Mouse (Mus musculus): ENCODE data around the gene Kcnk6. TPM values are rescaled to one million over a fixed set of nuclear protein-coding genes. Genes with fewer than 3 reads are reported as not detected.

Kcnk6 gene
- polyA plus RNA-seq, 1 experiment, result not detected

- WGBS, result 85% methylated on average over 4 of the region's 4 CpGs
- TF ChIP-seq CTCF (IDR thresholded peaks at IDR 0.05; ENCODE audit: insufficient read depth, low read depth, low read length) (no peak), POLR2A (IDR thresholded peaks at IDR 0.05; ENCODE audit: insufficient read depth, low read depth, low read length) (no peak)
- Histone ChIP-seq H3K4me3 (ENCODE audit: insufficient read depth, low read depth, low read length) (no peak overlapping the region), H3K27ac (ENCODE audit: insufficient read depth, low read depth, low read length) (no peak overlapping the region), H3K4me1 (ENCODE audit: control insufficient read depth, insufficient read depth, low read length) (peaks cover 11% of the 10 kb centered on the region; the same call in 1 of the 2 replicates)
These were observed 4.3 kb upstream of the Kcnk6 start for GRCm38 (mm10) chr7:29236593-29236992.

GRCm38 (mm10) chr7:29234661-29235060 is 2.3 kb upstream of the Kcnk6 start:
- Histone ChIP-seq H3K4me1 (ENCODE audit: control insufficient read depth, insufficient read depth, low read length) (peaks cover 9% of the 10 kb centered on the region; the same call in 1 of the 2 replicates), H3K4me3 (ENCODE audit: insufficient read depth, low read depth, low read length) (no peak overlapping the region), H3K27ac (ENCODE audit: insufficient read depth, low read depth, low read length) (no peak overlapping the region)
- no peak for TF ChIP-seq POLR2A (IDR thresholded peaks at IDR 0.05; ENCODE audit: insufficient read depth, low read depth, low read length)
- TF ChIP-seq CTCF (IDR thresholded peaks at IDR 0.05; ENCODE audit: insufficient read depth, low read depth, low read length), result no peak
- 84% methylated on average over 5 of the region's 5 CpGs for WGBS

GRCm38 (mm10) chr7:29233745-29234144 is 1.4 kb upstream of the Kcnk6 start:
- Histone ChIP-seq H3K4me1 (ENCODE audit: control insufficient read depth, insufficient read depth, low read length) (peaks cover 8% of the 10 kb centered on the region; the same call in 1 of the 2 replicates), H3K27ac (ENCODE audit: insufficient read depth, low read depth, low read length) (peak overlapping the region; percentile 88), H3K4me3 (ENCODE audit: insufficient read depth, low read depth, low read length) (no peak overlapping the region)
- TF ChIP-seq CTCF (IDR thresholded peaks at IDR 0.05; ENCODE audit: insufficient read depth, low read depth, low read length) (no peak), POLR2A (IDR thresholded peaks at IDR 0.05; ENCODE audit: insufficient read depth, low read depth, low read length) (no peak)
- WGBS, result 26% methylated on average over 6 of the region's 6 CpGs

- TF ChIP-seq POLR2A (IDR thresholded peaks at IDR 0.05; ENCODE audit: insufficient read depth, low read depth, low read length), result no peak
- TF ChIP-seq CTCF (IDR thresholded peaks at IDR 0.05; ENCODE audit: insufficient read depth, low read depth, low read length), result no peak
- WGBS, result 69% methylated on average over 3 of the region's 3 CpGs
- H3K4me1 ChIP-seq (ENCODE audit: control insufficient read depth, insufficient read depth, low read length), result peaks cover 8% of the 10 kb centered on the region; the same call in 1 of the 2 replicates
- H3K4me3 ChIP-seq (ENCODE audit: insufficient read depth, low read depth, low read length), result peak overlapping the region; percentile 39; the same call in 1 of the 2 replicates
- H3K27ac ChIP-seq (ENCODE audit: insufficient read depth, low read depth, low read length), result no peak overlapping the region
These were observed 798 bp downstream of the Kcnk6 start for GRCm38 (mm10) chr7:29231517-29231916.

GRCm38 (mm10) chr7:29230560-29230959 is 1.8 kb downstream of the Kcnk6 start:
- Histone ChIP-seq H3K4me1 (ENCODE audit: control insufficient read depth, insufficient read depth, low read length) (peaks cover 10% of the 10 kb centered on the region), H3K4me3 (ENCODE audit: insufficient read depth, low read depth, low read length) (no peak overlapping the region), H3K27ac (ENCODE audit: insufficient read depth, low read depth, low read length) (no peak overlapping the region)
- 43% methylated on average over 3 of the region's 3 CpGs for WGBS
- no peak for TF ChIP-seq CTCF (IDR thresholded peaks at IDR 0.05; ENCODE audit: insufficient read depth, low read depth, low read length)
- no peak for TF ChIP-seq POLR2A (IDR thresholded peaks at IDR 0.05; ENCODE audit: insufficient read depth, low read depth, low read length)

GRCm38 (mm10) chr7:29228202-29228601 is 4.1 kb downstream of the Kcnk6 start:
- Histone ChIP-seq H3K4me3 (ENCODE audit: insufficient read depth, low read depth, low read length) (no peak overlapping the region), H3K4me1 (ENCODE audit: control insufficient read depth, insufficient read depth, low read length) (peaks cover 19% of the 10 kb centered on the region), H3K27ac (ENCODE audit: insufficient read depth, low read depth, low read length) (no peak overlapping the region)
- TF ChIP-seq CTCF (IDR thresholded peaks at IDR 0.05; ENCODE audit: insufficient read depth, low read depth, low read length) (no peak), POLR2A (IDR thresholded peaks at IDR 0.05; ENCODE audit: insufficient read depth, low read depth, low read length) (no peak)
- WGBS, result 86% methylated on average over 4 of the region's 4 CpGs

GRCm38 (mm10) chr7:29225520-29225919 is 6.8 kb downstream of the Kcnk6 start:
- Histone ChIP-seq H3K4me3 (ENCODE audit: insufficient read depth, low read depth, low read length) (no peak overlapping the region), H3K4me1 (ENCODE audit: control insufficient read depth, insufficient read depth, low read length) (peaks cover 11% of the 10 kb centered on the region), H3K27ac (ENCODE audit: insufficient read depth, low read depth, low read length) (no peak overlapping the region)
- no peak for TF ChIP-seq CTCF (IDR thresholded peaks at IDR 0.05; ENCODE audit: insufficient read depth, low read depth, low read length)
- TF ChIP-seq POLR2A (IDR thresholded peaks at IDR 0.05; ENCODE audit: insufficient read depth, low read depth, low read length), result no peak
- 79% methylated on average over 13 of the region's 13 CpGs for WGBS

GRCm38 (mm10) chr7:29224756-29225394 is 7.4 kb downstream of the Kcnk6 start:
- H3K4me1 ChIP-seq (ENCODE audit: control insufficient read depth, insufficient read depth, low read length), result peaks cover 11% of the 10 kb centered on the region
- 20% methylated on average over 16 of the region's 16 CpGs for WGBS
- H3K27ac ChIP-seq (ENCODE audit: insufficient read depth, low read depth, low read length), result no peak overlapping the region
- peak overlapping the region; percentile 9; the same call in 1 of the 2 replicates for H3K4me3 ChIP-seq (ENCODE audit: insufficient read depth, low read depth, low read length)
- TF ChIP-seq POLR2A (IDR thresholded peaks at IDR 0.05; ENCODE audit: insufficient read depth, low read depth, low read length) (no peak), CTCF (IDR thresholded peaks at IDR 0.05; ENCODE audit: insufficient read depth, low read depth, low read length) (no peak)

- Histone ChIP-seq H3K4me3 (ENCODE audit: insufficient read depth, low read depth, low read length) (no peak overlapping the region), H3K4me1 (ENCODE audit: control insufficient read depth, insufficient read depth, low read length) (peaks cover 21% of the 10 kb centered on the region), H3K27ac (ENCODE audit: insufficient read depth, low read depth, low read length) (no peak overlapping the region)
- TF ChIP-seq POLR2A (IDR thresholded peaks at IDR 0.05; ENCODE audit: insufficient read depth, low read depth, low read length) (no peak), CTCF (IDR thresholded peaks at IDR 0.05; ENCODE audit: insufficient read depth, low read depth, low read length) (no peak)
- WGBS, result 56% methylated on average over 15 of the region's 15 CpGs
These were observed 17.5 kb downstream of the Kcnk6 start for GRCm38 (mm10) chr7:29214846-29215245.

Measured in olfactory bulb, adult 2 months (tissue).